Mouse (Mus musculus) inflammation-experienced regulatory T-cells, adult 6 months (primary cell): ENCODE results near the gene Map3k11. TPM values are rescaled to one million over a fixed set of nuclear protein-coding genes. Genes with fewer than 3 reads are reported as not detected.
"Not testable (repeated sequence)": the region's sequence is repeated elsewhere in the genome, so short reads cannot be mapped to it uniquely, and the experiment has no call there.

ENCODE experiments used
- ATAC-seq: one replicate; pipeline ENCODE4 v1.8.0; 2017
- polyA plus RNA-seq, 3 experiments: library from polyadenylated mRNA; unstranded; fragments of 100-300 nt; shearing (Covaris generic); gene quantifications; one replicate each; pipeline ENCODE4 v1.2.1; 2017

Map3k11 gene
- polyA plus RNA-seq, 3 experiments from 2014 or later: 6.6 to 8.7 (median 7.8) TPM

- ATAC-seq: no peak
Observed at GRCm38 (mm10) chr19:5666386-5666785, 22.2 kb upstream of the Map3k11 start.

- no peak for ATAC-seq
Observed at GRCm38 (mm10) chr19:5668372-5668771, 20.2 kb upstream of the Map3k11 start.

- ATAC-seq: no peak
Observed at GRCm38 (mm10) chr19:5680432-5680831, 8.1 kb upstream of the Map3k11 start.

- no peak for ATAC-seq
Observed at GRCm38 (mm10) chr19:5684236-5684635, 4.3 kb upstream of the Map3k11 start.

- no peak for ATAC-seq
Observed at GRCm38 (mm10) chr19:5684985-5685384, 3.6 kb upstream of the Map3k11 start.

- ATAC-seq: no peak
Observed at GRCm38 (mm10) chr19:5685431-5685830, 3.1 kb upstream of the Map3k11 start.

- ATAC-seq: no peak
Observed at GRCm38 (mm10) chr19:5685861-5686260, 2.7 kb upstream of the Map3k11 start.

- no peak for ATAC-seq
Observed at GRCm38 (mm10) chr19:5686437-5686836, 2.1 kb upstream of the Map3k11 start.

- not testable (repeated sequence) for ATAC-seq
Observed at GRCm38 (mm10) chr19:5686954-5687353, 1.6 kb upstream of the Map3k11 start.

GRCm38 (mm10) chr19:5687738-5688137 is 804 bp upstream of the Map3k11 start:
- no peak for ATAC-seq

GRCm38 (mm10) chr19:5689088-5689428 is 516 bp downstream of the Map3k11 start:
- no peak for ATAC-seq

- ATAC-seq: peak; percentile 75
Observed at GRCm38 (mm10) chr19:5689565-5690342, 1.2 kb downstream of the Map3k11 start.

- no peak for ATAC-seq
Observed at GRCm38 (mm10) chr19:5690343-5690735, 1.8 kb downstream of the Map3k11 start.

- ATAC-seq: no peak
Observed at GRCm38 (mm10) chr19:5691601-5692000, 3.1 kb downstream of the Map3k11 start.

GRCm38 (mm10) chr19:5692086-5692912 is 3.8 kb downstream of the Map3k11 start:
- ATAC-seq: no peak

GRCm38 (mm10) chr19:5692913-5693396 is 4.4 kb downstream of the Map3k11 start:
- ATAC-seq: no peak

GRCm38 (mm10) chr19:5693801-5694200 is 5.3 kb downstream of the Map3k11 start:
- ATAC-seq: no peak

GRCm38 (mm10) chr19:5695849-5696462 is 7.4 kb downstream of the Map3k11 start:
- ATAC-seq: no peak

GRCm38 (mm10) chr19:5704163-5704800 is 15.7 kb downstream of the Map3k11 start, which contains the start of gene Kcnk7:
Gene Kcnk7, plus strand, starts transcription at chr19:5704367.
- ATAC-seq: peak; percentile 78

- ATAC-seq: peak; percentile 66
Observed at GRCm38 (mm10) chr19:5704801-5705571, 16.4 kb downstream of the Map3k11 start.

GRCm38 (mm10) chr19:5710068-5710467 is 21.5 kb downstream of the Map3k11 start:
- ATAC-seq: no peak

- ATAC-seq: no peak
Observed at GRCm38 (mm10) chr19:5710581-5710980, 22.0 kb downstream of the Map3k11 start.
